Mouse (Mus musculus): Measurements from ENCODE around the gene Fbxw8. TPM values are rescaled to one million over a fixed set of nuclear protein-coding genes. Genes with fewer than 3 reads are reported as not detected.

The Fbxw8 gene
- total RNA-seq, 2 experiments from 2014 or later = 45.1 to 51.4 TPM

GRCm38 (mm10) chr5:118019905-118020304 is 135.4 kb downstream of the Fbxw8 start:
- DNase-seq = no peak

GRCm38 (mm10) chr5:118017527-118017926 is 137.7 kb downstream of the Fbxw8 start:
- no peak for DNase-seq

GRCm38 (mm10) chr5:118015669-118016068 is 139.6 kb downstream of the Fbxw8 start:
- peak in 1 of 2 experiments; percentile 49 for DNase-seq

- DNase-seq = peak; percentile 96 to 97
Measured at GRCm38 (mm10) chr5:118015028-118015427, 140.2 kb downstream of the Fbxw8 start.

Other genes with a start within 250 kb of the Fbxw8 start
- 10 to 100 TPM; 55.9 to 77.6 TPM for gene Fbxo21, start 178.7 kb downstream of the Fbxw8 start, total RNA-seq (2021)
- gene Tesc, start 127.7 kb downstream of the Fbxw8 start, total RNA-seq (2021) = 100 to 1,000 TPM; 112 to 175 TPM
- under 1 TPM in 1 of 2 experiments, not detected in 1; 0.07 TPM for gene Hrk, start 9.2 kb upstream of the Fbxw8 start, total RNA-seq (2021)
- gene Rnft2, start 89.7 kb upstream of the Fbxw8 start, total RNA-seq (2021) = 1 to 10 TPM; 2.2 to 4.0 TPM
- 1 to 10 TPM; 6.5 to 7.4 TPM for gene 2410131K14Rik, start 89.8 kb upstream of the Fbxw8 start, total RNA-seq (2021)

Data from adrenal gland, postnatal 36 days (tissue).